Mouse (Mus musculus): ENCODE measurements around the gene Sim2.

- TF ChIP-seq CTCF (IDR thresholded peaks at IDR 0.05) (no peak), EP300 (IDR thresholded peaks at IDR 0.05) (no peak)
Measured at GRCm38 (mm10) chr16:94164236-94164635, 79.5 kb downstream of the Sim2 start.
